Mouse (Mus musculus) erythroblast, embryonic 14.5 days (primary cell): ENCODE data around the gene Wdr74.

Experiments used
- GATA1 ChIP-seq: IDR thresholded peaks from 2 replicates; pipeline ENCODE4 v1.6.1; 2012; ENCODE audit warnings: low read length, inconsistent platforms, mixed read lengths
- TAL1 ChIP-seq: IDR thresholded peaks from 3 replicates; pipeline ENCODE4 v1.6.1; 2012; ENCODE audit warnings: low read length, inconsistent platforms, mixed read lengths

- TF ChIP-seq GATA1 (no peak), TAL1 (no peak)
These were observed 32.1 kb upstream of the Wdr74 start for GRCm38 (mm10) chr19:8703571-8703970.
